Mouse (Mus musculus): ENCODE results near the gene Mapkap1. TPM values are rescaled to one million over a fixed set of nuclear protein-coding genes. Genes with fewer than 3 reads are reported as not detected.
A peak's percentile ranks its signal among the peaks of the same experiment; 100 is the strongest.

Mapkap1 gene
- total RNA-seq, 2 experiments from 2014 or later = 65.8 to 74.4 TPM

DNA sequence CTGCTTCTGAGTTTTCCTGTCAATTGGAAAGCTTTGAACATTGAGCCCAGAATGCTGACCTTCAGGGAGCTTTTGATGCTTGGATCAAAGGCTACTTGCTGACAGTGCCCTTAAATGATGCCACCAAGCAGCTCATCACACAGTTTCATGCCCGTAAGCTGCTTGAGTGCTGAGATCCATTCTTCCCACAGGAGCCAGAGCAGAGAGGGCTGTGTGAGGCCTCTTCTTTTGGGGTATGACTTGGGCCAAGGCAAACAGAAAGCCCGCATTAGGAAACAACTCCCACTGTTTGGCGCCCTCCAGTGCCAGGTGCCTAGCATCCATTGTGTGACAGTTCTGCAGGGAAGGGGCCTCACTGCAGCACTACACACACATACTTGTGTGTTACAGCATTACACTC, 123.5 kb downstream of the Mapkap1 start:
- no peak for DNase-seq (ENCODE audit: low spot score)

DNA sequence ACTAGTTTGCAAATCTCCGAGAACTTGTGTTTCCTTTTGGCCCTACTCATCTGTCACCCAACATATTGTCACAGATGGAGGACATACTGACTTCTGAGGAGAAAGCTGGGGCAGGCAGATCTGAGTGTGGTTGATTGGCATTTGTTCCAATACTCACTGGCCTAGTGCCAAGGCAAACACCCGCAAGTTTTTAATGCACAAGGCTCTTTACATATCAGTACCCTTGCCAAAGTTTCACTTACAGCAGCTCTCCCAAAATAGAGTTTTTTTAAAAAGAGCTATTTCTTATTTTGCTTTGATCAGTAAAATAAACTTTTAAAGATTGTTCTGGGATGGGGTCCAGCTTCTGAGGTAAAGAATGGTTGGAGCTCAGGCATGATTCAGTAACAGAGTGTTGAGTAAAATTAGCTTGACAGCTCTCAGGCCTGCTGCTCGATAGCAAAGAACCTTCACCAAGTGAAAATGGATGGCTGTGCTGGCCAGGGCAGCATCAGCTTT, 125.3 kb downstream of the Mapkap1 start:
- no peak for DNase-seq (ENCODE audit: low spot score)

- DNase-seq (ENCODE audit: low spot score) = no peak
Observed at GRCm38 (mm10) chr2:34532394-34532793, 125.8 kb downstream of the Mapkap1 start.

- DNase-seq (ENCODE audit: low spot score) = no peak
Observed at GRCm38 (mm10) chr2:34533281-34533680, 126.7 kb downstream of the Mapkap1 start.

DNA sequence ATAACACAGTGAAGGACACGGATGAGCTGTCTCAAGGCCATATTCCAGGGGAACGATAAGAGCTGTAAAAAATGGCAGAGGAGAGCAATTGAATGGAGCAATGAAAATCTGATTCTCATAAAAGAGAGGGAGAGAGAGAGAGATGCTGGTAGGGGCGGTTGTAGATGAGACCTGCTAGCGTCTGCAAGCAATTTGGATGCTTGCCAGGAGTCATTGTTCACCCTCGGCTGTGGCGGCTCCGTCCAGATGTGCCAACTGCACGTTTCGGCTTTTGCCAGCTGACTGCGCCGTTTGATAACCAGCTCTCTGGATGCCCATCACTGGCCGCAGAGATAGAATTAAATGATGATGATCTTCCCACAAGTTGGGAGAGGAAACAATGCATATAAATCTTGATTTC, 128.4 kb downstream of the Mapkap1 start:
- DNase-seq (ENCODE audit: low spot score) = no peak

- no peak for DNase-seq (ENCODE audit: low spot score)
Observed at GRCm38 (mm10) chr2:34537356-34537755, 130.8 kb downstream of the Mapkap1 start.

DNA sequence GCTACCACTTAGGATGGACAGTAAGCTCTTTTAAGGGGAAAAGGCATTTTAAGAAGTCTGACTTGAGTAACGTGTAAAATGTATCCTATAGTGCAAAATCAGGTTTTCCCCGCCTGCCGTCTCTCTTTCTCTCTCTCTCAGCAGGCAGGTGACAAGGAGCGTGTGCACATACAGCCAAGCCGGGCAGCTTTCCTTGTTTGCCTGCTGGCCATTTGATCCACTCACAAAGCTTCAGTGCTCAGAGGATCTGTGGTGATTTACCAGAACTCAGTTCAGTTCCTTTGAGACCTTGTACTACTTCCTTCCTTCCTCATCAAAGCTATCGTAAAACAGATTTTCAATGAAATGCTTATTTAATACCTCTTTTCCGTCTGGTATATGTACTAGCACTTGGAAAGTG, 137.0 kb downstream of the Mapkap1 start:
- no peak for DNase-seq (ENCODE audit: low spot score)

- no peak for DNase-seq (ENCODE audit: low spot score)
Observed at GRCm38 (mm10) chr2:34544021-34544420, 137.4 kb downstream of the Mapkap1 start.

DNA sequence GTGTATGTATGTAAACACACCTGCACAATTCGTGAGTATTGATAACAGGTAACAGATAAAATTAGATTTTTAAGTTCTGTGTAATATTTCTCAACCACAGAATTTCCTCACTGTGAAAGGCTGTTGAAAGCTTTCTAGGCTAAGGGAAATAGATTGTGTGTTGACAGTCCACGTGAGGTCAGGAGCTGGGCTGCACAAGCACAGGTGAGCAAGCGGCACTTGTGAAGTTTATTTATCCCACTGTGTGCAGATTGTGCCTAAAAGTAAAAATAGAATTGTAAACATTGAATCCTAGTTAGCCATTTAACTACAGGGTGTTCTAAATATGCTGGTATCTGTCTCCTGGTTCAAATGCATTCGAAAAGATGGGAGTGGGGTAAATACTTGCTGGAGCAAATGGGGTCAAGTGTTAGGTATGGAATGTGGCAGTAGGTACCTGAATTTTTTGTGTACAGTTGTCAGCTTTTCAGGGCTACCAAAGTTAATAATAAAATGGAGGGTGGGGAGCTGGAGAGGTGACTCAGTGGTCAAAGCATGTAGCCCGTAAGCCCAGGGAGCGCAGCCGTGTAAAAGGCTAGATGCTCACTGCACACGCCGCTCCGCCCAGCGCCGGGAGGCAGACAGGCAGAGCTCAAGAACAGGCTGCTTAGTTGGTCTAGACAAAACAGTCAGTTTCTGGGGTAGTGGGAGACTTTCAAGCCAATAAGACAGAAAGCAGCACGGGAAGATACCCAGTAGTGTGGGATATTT, 138.2 kb downstream of the Mapkap1 start:
- no peak for DNase-seq (ENCODE audit: low spot score)

- no peak for DNase-seq (ENCODE audit: low spot score)
Observed at GRCm38 (mm10) chr2:34546176-34546677, 139.7 kb downstream of the Mapkap1 start.

- DNase-seq (ENCODE audit: low spot score) = no peak
Observed at GRCm38 (mm10) chr2:34547516-34547915, 140.9 kb downstream of the Mapkap1 start.

DNA sequence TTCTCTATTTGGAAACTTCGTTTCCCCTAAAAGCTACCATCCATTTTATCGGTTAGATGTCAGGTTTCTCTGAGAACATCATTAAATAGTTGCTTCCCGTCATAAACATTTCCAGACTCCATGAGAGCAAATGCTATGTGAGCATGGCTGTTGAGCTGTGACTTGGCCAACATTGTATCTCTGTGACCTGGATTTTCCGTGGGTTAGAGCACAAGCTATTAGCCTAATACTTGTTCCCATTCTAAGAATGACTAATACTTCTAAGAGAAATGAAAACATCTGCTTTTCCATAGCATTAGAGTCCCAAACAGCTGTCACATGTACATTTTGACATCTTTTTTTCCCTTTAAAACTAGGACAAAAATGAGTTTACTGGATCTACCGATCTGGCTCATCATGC, 142.4 kb downstream of the Mapkap1 start:
- no peak for DNase-seq (ENCODE audit: low spot score)

DNA sequence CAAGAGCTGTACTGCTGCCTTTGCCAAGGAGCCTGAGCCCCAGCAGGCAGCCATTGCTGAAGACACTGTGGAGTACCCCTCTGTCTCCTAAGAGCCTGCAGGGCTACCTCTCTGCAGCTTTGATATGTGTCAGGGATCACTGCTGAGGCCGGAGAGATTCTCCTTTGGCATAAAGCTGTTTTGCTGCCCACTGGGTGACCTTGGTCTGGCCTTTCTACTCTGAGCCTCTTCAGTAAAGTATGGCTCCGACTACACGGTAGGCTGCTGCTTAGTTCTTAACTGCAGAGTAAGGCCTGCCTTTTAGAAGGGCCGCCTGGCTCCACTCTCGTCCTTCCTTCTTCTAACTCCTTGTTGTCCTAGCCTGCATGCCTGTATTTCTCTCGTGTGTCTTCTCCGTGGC, 142.9 kb downstream of the Mapkap1 start:
- no peak for DNase-seq (ENCODE audit: low spot score)

GRCm38 (mm10) chr2:34552772-34553171, 146.2 kb downstream of the Mapkap1 start:
- no peak for DNase-seq (ENCODE audit: low spot score)

- DNase-seq (ENCODE audit: low spot score) = no peak
Observed at GRCm38 (mm10) chr2:34553580-34554231, 147.1 kb downstream of the Mapkap1 start.

DNA sequence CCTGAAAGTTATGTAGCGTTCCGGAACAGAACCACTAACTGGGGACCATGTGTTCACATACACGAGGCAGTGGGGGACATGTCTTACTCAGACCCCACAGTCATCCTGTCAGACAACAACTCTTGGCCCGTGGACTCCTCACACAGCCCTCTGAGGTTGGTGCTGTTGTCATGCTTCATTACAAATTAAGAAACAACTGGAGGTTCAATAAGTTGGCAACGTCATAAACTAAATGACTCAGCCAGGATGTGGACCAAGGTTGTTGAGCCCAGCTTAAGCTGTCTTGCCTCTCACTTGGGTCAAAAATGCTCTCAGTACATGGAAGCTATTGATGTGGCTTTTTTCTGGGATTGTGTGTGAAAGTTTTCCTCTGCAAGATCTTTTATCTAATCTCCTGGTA, 153.6 kb downstream of the Mapkap1 start:
- DNase-seq (ENCODE audit: low spot score) = no peak

GRCm38 (mm10) chr2:34563089-34563694, 156.6 kb downstream of the Mapkap1 start:
- no peak for DNase-seq (ENCODE audit: low spot score)

DNA sequence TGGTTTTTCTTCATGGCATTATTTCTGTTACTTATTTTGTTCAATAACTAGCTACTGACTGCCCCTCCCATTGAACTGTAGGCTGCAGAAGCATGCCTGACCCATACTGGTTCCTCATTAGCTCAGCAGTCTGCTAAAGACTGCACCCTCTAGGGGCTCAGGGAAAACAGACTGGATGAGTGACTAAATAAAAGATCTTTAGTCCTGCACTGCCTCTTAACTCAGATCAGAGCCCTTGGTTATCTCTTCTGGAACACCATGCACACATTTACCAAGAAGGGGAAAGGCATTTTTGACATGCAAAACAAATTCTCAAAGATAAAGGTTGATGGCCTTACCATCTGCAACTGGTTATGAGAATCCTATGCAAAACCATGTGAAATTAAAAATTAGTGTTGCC, 157.3 kb downstream of the Mapkap1 start:
- no peak for DNase-seq (ENCODE audit: low spot score)

GRCm38 (mm10) chr2:34566146-34566545, 159.6 kb downstream of the Mapkap1 start:
- no peak for DNase-seq (ENCODE audit: low spot score)

- DNase-seq (ENCODE audit: low spot score) = no peak
Observed at GRCm38 (mm10) chr2:34566601-34567000, 160.0 kb downstream of the Mapkap1 start.

GRCm38 (mm10) chr2:34569131-34569530, 162.6 kb downstream of the Mapkap1 start:
- peak; percentile 13 for DNase-seq (ENCODE audit: low spot score)

- no peak for DNase-seq (ENCODE audit: low spot score)
Observed at GRCm38 (mm10) chr2:34570378-34570777, 163.8 kb downstream of the Mapkap1 start.

Measured in gastrocnemius, adult 18-20 months (tissue).